ENCODE assay signal across 1 mouse cellular context in the genomic region with DNA sequence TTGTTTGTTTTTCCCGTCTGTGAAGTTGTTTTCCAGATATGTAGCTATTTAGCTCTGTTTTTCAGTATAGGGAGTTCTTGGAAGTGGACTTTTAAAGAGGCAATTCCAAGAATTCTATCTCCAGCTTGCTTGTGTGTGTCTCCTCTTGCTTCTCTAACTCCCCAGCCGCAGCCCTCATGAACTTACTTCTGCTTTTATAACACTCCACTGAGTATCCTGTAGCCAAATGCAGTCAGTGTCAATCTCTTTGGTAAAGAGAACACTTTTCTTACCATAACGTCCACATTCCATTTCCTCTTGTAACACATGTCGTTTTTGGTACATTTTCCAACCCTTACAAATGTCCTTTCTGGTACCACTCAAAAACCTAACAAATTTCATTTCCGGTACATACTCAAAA. TPM values are rescaled to one million over a fixed set of nuclear protein-coding genes. Genes with fewer than 3 reads are reported as not detected.
"Had no signal": no experiment of that assay in that cellular context is flagged by ENCODE, and none has a peak within 500 bp of the region (broad histone marks: within the 10 kb centered on the region; RNA-seq: fewer than 3 reads in every experiment).

No protein-coding gene starts in this region.

RNA-seq across cellular contexts. Expression of a gene that starts 9.2 kb away (rescaled TPM):
- polyA plus RNA-seq: small intestine, adult 2 months had no signal
